Mouse (Mus musculus) hindlimb bud, embryonic 11.5 days (tissue): Measurements from ENCODE around the gene Emsy.

Experiments used
- DNase-seq: peaks from one replicate; pipeline ENCODE4 v3.0.0-alpha.2; 2012; ENCODE audit warnings: low read depth, low spot score; ENCODE audit errors: extremely low spot score

Emsy gene

GRCm38 (mm10) chr7:98544556-98544955, 112.0 kb downstream of the Emsy start:
- no peak for DNase-seq

- no peak for DNase-seq
Measured at GRCm38 (mm10) chr7:98543853-98544370, 112.7 kb downstream of the Emsy start.

GRCm38 (mm10) chr7:98542731-98543142, 113.8 kb downstream of the Emsy start:
- DNase-seq, result no peak

GRCm38 (mm10) chr7:98542267-98542666, 114.3 kb downstream of the Emsy start:
- DNase-seq, result no peak

- no peak for DNase-seq
Measured at GRCm38 (mm10) chr7:98541564-98541963, 115.0 kb downstream of the Emsy start.

- DNase-seq, result peak; percentile 18
Measured at GRCm38 (mm10) chr7:98540879-98541278, 115.7 kb downstream of the Emsy start.

- no peak for DNase-seq
Measured at GRCm38 (mm10) chr7:98537967-98538573, 118.5 kb downstream of the Emsy start.

GRCm38 (mm10) chr7:98537210-98537966, 119.2 kb downstream of the Emsy start:
- no peak for DNase-seq
